Mouse (Mus musculus): ENCODE data around the gene Rpusd1.
"Not testable (repeated sequence)": the region's sequence is repeated elsewhere in the genome, so short reads cannot be mapped to it uniquely, and the experiment has no call there.

The Rpusd1 gene

GRCm38 (mm10) chr17:25741471-25741870, 14.0 kb downstream of the Rpusd1 start:
- DNase-seq = not testable (repeated sequence)

DNA sequence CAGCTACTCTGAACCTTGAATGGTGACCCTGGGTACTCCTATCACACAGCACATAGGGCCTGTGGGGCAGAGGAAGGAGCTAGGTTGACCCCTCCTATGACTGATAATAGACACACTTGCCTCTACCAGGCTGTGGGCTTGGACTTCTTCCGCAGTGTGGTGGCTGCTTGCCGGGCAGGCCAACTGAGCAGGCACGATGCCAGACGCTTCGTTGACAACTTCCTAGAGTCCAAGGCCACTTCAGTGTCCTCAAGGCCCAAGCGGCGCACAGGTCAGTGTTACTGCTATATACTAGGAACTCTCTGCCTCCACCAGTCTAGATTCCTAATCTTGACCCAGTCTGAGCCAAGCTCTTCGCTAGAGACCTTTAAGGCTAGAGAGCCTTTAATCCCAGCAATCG, 16.4 kb downstream of the Rpusd1 start:
- DNase-seq = no peak

DNA sequence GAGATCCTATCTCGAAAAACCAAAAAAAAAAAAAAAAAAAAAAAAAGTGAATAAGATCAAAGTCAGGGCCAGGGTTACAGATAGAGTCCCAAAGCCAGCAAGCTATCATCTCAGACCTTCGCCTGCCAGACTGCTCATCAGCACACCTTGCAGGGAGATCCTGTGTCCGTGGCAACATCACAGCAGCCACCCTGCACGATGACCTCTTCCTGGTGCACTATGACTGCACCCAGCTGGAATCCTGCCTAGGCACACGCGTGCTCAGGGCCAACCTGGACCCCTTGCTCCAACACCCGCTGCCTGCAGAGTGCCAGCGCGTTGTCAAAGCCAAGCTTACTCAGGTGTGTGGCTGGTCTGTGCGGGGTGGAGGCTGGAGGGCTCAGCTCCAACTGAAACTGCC, 16.8 kb downstream of the Rpusd1 start:
- no peak for DNase-seq

DNA sequence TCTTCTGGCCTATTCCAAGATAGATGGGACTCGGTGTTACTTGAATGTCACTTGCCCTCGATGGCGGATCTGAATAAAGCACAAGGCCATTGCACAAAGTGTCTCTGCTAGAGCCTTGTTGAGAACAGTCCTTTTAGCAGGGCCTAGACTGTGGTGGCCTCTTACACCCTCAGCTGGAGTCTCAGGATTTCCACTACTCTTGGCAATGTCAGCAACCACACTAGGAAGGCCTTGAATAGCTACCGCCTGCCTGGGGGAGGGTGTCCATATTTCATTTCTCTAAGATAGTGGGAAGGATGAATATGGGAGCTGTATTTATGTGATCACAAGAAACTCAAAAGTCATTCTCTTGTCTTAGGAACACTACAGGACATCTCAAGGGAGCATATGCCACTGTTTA, 20.8 kb downstream of the Rpusd1 start:
- DNase-seq = no peak

GRCm38 (mm10) chr17:25749314-25749713, 21.8 kb downstream of the Rpusd1 start:
- no peak for DNase-seq

DNA sequence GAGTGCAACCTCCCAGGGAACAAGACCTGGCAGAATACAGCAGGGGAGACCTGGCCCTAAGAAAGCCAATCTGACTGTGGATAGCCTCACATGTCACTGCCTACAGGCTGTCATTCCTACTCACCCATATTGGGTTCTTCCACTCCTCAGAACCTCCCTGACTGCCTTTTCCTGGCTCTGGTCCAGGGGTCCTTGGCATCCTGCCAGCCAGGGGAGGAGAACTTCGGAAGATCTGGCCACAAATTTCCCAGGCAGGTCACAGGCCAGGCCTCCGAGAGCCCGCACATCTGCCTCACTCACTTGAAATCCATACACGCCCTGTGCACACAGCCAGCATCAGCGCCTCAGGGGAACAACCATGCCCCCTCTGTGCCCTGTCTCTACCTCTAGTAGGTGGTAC, 24.0 kb downstream of the Rpusd1 start:
- DNase-seq = no peak

- no peak for DNase-seq
These were observed 26.8 kb downstream of the Rpusd1 start, which contains the start of gene Msln for GRCm38 (mm10) chr17:25754241-25754640. TSS of gene Msln (minus strand) at chr17:25754378.

GRCm38 (mm10) chr17:25755086-25755485, 27.6 kb downstream of the Rpusd1 start:
- no peak for DNase-seq

- DNase-seq = no peak
These were observed 28.3 kb downstream of the Rpusd1 start for GRCm38 (mm10) chr17:25755627-25756377.

DNA sequence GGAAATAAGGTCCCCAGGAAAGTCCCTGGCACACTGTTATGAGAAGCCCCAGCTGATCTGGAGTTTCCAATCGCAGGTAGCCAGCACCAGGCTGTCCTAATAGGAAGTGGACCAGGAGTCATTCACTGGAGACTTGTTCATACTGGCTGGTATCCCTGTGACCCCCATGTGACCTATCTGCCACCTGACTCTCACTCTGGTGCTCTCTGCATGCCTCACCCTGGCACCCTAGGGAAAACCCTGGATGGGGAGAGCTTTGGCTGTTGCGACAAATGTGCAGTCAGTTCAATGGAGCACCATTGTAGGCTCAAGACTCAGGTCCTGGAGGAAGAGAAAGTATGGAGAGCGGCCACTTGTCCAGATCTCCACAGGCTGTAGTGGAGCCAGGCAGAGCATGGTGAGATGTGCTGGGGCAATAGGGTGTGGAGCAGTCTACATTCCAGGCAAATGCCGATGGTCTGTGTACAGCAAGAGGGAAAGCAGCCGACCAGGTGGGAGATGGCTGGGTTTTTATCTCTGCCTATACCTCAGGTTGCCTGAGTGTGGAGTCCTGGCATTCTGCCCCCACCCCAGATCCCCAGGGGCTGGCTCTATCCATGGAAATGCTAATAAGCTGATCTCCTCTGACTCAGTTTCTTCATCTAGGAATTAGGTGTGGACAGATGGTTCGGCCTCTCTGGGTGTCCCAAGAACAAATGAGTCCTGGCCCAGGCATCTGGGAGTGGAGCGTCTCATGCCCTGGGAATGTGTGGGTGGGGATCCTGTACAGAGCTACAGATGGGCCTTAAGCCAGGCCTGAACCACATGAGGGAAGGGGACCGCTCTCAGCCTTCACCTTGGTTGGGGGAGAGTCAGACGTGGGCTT, 29.1 kb downstream of the Rpusd1 start:
- DNase-seq = no peak

DNA sequence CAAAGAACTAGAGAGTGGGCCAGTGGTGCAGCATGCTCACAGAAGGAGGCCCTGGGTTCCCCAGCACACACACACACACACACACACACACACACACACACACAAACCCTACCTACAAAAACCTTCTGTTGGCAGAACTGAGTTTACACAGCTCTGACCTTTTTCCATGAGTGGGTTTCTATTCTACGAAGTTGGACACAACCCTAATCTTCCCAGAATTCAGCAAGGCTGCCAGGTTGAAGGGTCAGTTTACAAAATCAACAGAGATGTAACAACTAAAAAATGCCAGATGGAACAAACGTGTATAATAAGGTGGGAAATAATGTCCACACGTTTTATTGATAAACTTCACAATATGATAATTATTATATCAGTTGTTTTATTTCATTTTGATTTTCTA, 30.2 kb downstream of the Rpusd1 start:
- no peak for DNase-seq

- no peak for DNase-seq
These were observed 32.7 kb downstream of the Rpusd1 start for GRCm38 (mm10) chr17:25760148-25760547.

GRCm38 (mm10) chr17:25761561-25761970, 34.1 kb downstream of the Rpusd1 start:
- DNase-seq = no peak

DNA sequence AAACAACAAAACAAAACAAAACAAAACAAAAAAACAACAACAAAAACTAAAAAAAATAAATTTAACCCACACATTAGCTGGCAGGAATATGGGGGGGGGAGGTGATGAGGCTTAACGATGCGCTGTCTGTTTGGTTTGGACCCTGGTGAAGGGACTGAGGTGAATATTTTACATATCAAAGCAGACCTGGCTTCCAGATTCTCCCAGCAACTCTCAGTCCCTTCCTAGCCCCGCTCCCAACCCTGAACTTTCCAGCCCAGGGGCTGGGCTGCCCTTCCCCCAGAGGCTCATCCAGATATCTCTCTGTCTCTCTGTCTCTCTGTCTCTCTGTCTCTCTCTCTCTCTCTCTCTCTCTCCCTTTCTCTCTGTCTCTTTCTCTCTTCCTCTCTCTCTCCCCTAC, 35.1 kb downstream of the Rpusd1 start:
- no peak for DNase-seq

DNA sequence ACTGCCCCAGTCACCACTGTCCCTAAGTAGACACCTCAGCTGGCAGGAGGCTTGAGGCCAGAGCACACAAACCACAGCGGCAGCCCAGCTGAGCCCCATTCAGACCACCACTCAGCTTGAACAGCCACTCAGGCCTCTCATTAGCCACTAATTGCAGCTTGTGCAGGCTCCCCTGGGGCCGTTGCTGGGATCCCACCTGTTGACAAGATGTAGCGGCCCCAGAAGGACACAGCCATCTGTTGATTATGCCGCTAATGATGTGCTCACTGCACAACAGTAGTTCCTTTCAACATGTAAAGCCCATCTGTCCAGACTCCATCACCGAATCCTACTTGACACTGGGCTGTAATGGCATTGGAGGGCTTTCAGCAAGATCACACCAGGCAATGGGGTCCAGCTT, 38.4 kb downstream of the Rpusd1 start:
- DNase-seq = no peak

GRCm38 (mm10) chr17:25769331-25769730, 41.9 kb downstream of the Rpusd1 start:
- DNase-seq = no peak

DNA sequence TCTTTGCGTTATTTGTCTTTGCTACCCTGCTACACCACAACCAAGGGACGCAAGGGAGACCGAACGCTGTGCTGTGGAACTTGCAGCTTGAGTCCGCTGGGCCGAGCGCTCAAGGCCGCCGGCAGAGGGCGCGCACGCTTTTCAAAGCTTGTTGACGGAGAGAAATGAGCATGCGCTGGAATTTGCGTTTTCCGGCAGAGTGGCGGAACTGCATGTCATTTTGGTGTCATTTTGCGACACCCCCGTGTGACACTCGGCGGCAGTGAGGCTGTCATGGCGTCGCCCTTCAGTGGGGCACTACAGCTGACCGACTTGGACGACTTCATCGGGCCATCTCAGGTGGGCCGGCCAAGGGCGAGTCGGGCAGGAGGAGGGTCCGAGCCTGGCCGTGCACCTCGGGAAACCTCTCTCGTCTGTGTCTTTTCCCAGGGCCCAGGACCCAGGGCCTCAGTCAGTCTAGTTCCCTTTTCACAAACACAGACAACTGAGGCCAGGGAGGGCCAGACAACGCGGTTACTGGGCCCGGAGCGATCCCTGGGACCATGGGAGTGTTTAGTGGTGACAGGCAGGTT, 46.2 kb downstream of the Rpusd1 start, which contains the start of gene Narfl:
Narfl (plus strand) TSS at position 228 of the 572 bp plus-strand sequence.
- DNase-seq = peak; percentile 98

DNA sequence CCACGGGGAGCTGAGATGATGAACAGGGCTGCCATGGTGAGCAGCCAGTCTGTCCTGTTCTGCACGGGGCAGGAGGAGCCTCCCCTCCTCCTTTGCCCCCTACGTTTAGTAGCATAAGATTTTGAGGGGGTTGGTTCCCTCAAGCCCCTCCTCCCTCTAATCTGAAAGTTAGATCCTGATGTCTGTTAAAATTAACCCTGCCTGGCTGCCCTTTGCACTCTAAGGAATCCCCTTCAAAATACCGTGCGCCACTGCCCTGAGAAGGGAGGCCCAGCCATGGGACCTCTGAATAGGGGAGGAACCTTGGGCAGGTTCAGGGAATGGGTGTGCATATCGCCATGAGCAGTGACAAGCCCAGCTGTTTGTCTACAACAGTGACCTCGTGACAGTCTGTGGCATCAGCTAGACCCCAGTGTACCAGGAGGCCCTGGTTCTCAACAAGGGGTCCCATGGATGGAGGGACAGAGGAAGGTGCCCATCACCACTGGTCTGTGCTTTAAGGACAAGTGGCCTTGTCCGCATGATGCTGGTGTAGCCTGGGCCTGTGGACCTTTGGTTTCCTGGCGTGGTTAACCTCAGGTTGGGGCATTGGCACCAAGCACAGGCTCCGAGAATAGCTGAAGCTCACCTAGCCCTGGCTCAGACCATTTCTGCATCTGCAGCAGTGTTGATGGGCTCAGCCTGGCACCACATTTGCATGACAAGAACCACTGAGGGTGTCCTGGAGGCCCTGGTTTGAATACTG, 48.0 kb downstream of the Rpusd1 start:
- no peak for DNase-seq

DNA sequence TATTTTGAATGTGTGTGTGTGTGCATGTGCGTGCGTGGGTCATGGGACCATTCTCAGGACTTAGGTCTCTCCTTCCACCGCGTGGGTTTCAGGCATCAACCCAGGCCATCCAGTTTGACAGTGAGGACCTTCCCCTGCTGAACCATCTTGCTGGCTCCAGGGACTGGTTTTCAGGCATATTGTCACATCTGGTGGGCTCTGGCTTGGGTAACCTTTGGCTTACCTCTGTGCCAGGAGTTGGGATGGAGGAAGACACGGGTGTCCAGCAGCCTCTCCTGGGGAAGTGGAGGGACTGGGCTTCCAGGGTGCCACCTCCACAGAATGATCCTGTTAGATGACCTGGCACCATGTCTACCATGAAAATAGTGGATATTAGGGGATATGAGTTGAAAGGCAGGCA, 50.5 kb downstream of the Rpusd1 start:
- no peak for DNase-seq
